In genomic region chr6:66896119-66896920, GRCm38 (mm10) we compare ENCODE assay signal across 8 mouse cellular contexts. TPM values are rescaled to one million over a fixed set of nuclear protein-coding genes. Genes with fewer than 3 reads are reported as not detected.
DNase-seq lines count a peak whose midpoint lies in the region; ATAC-seq and TF ChIP-seq lines count a peak whose summit lies in the region.

Gng12 (plus strand) TSS chr6:66896397.

- peak within 1 kb of the TSS; percentile 91 for H3K27ac ChIP-seq in gastrocnemius, adult 2 months
- peak within 1 kb of the TSS; percentile 60 for H3K27ac ChIP-seq in hindbrain, embryonic 16.5 days (ENCODE audit: low read depth, low read length)
- H3K27ac ChIP-seq in macrophage = peak within 1 kb of the TSS; percentile 46

- H3K4me3 ChIP-seq in gastrocnemius, adult 2 months = peak within 1 kb of the TSS; percentile 99
- H3K4me3 ChIP-seq in hindbrain, embryonic 16.5 days (ENCODE audit: low read length) = peak within 1 kb of the TSS; percentile 61
- peak within 1 kb of the TSS; percentile 63 for H3K4me3 ChIP-seq in macrophage (ENCODE audit: inconsistent target)

- H3K36me3 ChIP-seq in hindbrain, embryonic 16.5 days (ENCODE audit: control insufficient read depth, insufficient read depth, low read length) = no peaks in the 10 kb centered on the region
- no peaks in the 10 kb centered on the region for H3K36me3 ChIP-seq in macrophage (ENCODE audit: inconsistent target)

- peak within 1 kb of the TSS; percentile 71 for H3K9ac ChIP-seq in hindbrain, embryonic 16.5 days (ENCODE audit: low read depth, low read length)

- peak; percentile 88 for DNase-seq in ZHBTc4 (ENCODE audit: low read depth, low spot score)
- peak; percentile 94 for DNase-seq in gastrocnemius, adult 2 months
- DNase-seq in left cerebral cortex, adult 18-20 months (ENCODE audit: low spot score in 2 of 2) = peak; percentile 69 to 72
- DNase-seq in right cerebral cortex, adult 18-20 months = peak; percentile 73
- DNase-seq in urinary bladder, postnatal 10 days (ENCODE audit: low spot score) = peak; percentile 59

- TF ChIP-seq CTCF in gastrocnemius, adult 2 months (IDR thresholded peaks at IDR 0.05) = peak; percentile 0; the same call in 1 of the 2 replicates

- H3K79me2 ChIP-seq in macrophage (ENCODE audit: inconsistent target) = peaks cover 46% of the 10 kb centered on the region

- H3K27me3 ChIP-seq in hindbrain, embryonic 16.5 days (replicated peaks; ENCODE audit: control insufficient read depth, insufficient read depth, low read length) = no peaks in the 10 kb centered on the region

- intact Hi-C loops in gastrocnemius, adult 2 months (cut with DNase I) = loop anchor here (5.0 kb wide), 1 partner anchor 266 kb away; no protein-coding TSS in a partner anchor

- WGBS in hindbrain, embryonic 16.5 days = under 1% methylated on average over 83 of the region's 98 CpGs
- 2% methylated on average over 98 of the region's 98 CpGs for WGBS in macrophage (ENCODE audit: missing documents)

- peak; percentile 49 for ATAC-seq in common myeloid progenitor, adult 5-6 weeks (replicated peaks; ENCODE audit: low read depth, poor library complexity, severe bottlenecking)
- ATAC-seq in hindbrain, embryonic 16.5 days = peak; percentile 92

- no peaks in the 10 kb centered on the region for H3K9me3 ChIP-seq in hindbrain, embryonic 16.5 days (ENCODE audit: control insufficient read depth, low read length)

- H3K4me2 ChIP-seq in hindbrain, embryonic 16.5 days (ENCODE audit: low read length) = peak within 1 kb of the TSS; percentile 70

- peaks cover 5% of the 10 kb centered on the region for H3K4me1 ChIP-seq in hindbrain, embryonic 16.5 days (ENCODE audit: control insufficient read depth, insufficient read depth, low read depth, low read length)

RNA-seq across cellular contexts. Expression of gene Gng12, which starts in this region (rescaled TPM):
- 79.5 and 88.0 TPM in 2 replicates for total RNA-seq in common myeloid progenitor, adult 5-6 weeks (2017)
- total RNA-seq in gastrocnemius, adult 2 months (2021) = 10 to 100 TPM; 28.0 to 28.9 TPM
- 70.0 and 76.9 TPM in 2 replicates for polyA plus RNA-seq in hindbrain, embryonic 16.5 days (2015; fragmentation: Nextera tagmentation; extraction: Ambion mirVana)
- 10 to 100 TPM; 52.5 to 63.1 TPM for total RNA-seq in left cerebral cortex, adult 18-20 months (2021)
- total RNA-seq in macrophage (2018; cell fraction: chromatin; rRNA removed) = 10 to 100 TPM in 24 of 26 experiments, 1 to 10 TPM in 2; 6.8 to 74.7 (median 26.0) TPM
- 100 to 1,000 TPM; 123 to 250 (median 177) TPM for total RNA-seq in macrophage (2018; cell fraction: cytosol; rRNA removed)
- total RNA-seq in macrophage (2018; cell fraction: nucleus; rRNA removed) = 100 to 1,000 TPM in 1 of 26 experiments, 10 to 100 TPM in 25; 29.3 to 124 (median 65.0) TPM
- 152 to 166 TPM (median 166 TPM) in 3 replicates for polyA plus RNA-seq in macrophage (2018)

Comparison
In these comparisons a context has a peak if more than half of its experiments do, and no peak if none do; other contexts are left out.
1. Peak in every context shown above with its lines: DNase-seq, ATAC-seq, H3K4me3 ChIP-seq and H3K27ac ChIP-seq.